Mouse (Mus musculus): ENCODE results near the gene Irf7. TPM values are rescaled to one million over a fixed set of nuclear protein-coding genes. Genes with fewer than 3 reads are reported as not detected.

The Irf7 gene
- total RNA-seq, 1 experiment, result 0.67 TPM

DNA sequence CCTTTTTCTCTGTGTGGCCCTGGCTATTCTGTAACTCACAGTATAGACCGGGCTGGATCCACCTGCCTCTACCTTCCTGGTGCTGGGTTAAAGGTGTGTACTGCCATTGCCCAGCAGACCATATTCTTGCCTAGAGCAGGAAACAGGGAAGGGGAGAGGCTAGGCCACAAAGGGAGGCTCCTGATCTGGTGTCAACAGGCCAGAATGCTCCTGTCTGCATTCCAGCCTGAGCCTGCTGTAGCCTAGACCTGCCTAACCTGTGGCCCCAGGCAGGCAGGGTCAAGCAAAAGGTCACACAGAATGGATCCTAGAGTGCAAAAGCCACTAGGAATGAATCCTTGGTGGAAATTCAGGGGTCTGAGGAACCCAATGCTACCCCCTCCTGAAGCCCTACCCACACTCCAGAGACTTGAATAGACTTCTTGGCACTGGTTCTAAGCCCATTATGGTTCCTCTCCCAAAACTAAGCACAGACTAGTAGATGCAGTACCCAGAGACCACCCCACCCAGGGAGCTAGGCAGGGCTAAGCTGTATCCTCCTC lies 46.7 kb downstream of the Irf7 start:
- no peak overlapping the region for H3K4me3 ChIP-seq (ENCODE audit: insufficient read depth in 1 of 2, low read depth in 1 of 2, low read length in 2 of 2, poor library complexity in 1 of 2, severe bottlenecking in 1 of 2)
- peaks cover 18% of the 10 kb centered on the region for H3K36me3 ChIP-seq (ENCODE audit: control insufficient read depth, insufficient read depth, low read length, poor library complexity, severe bottlenecking)
- no peak for DNase-seq (ENCODE audit: low read depth, low spot score)
- in situ Hi-C loops (cut with MboI; ENCODE audit: low sequenced_read_pairs in 2 of 2, unreplicated experiment in 2 of 2), result no loop called here
- TF ChIP-seq ZNF384 (IDR thresholded peaks at IDR 0.05; ENCODE audit: low read depth, low read length), result no peak
- H3K4me1 ChIP-seq (ENCODE audit: control insufficient read depth in 2 of 2, insufficient read depth in 2 of 2, low read length in 2 of 2, poor library complexity in 1 of 2), result peaks cover 0 to 32% of the 10 kb centered on the region in 2 experiments; a peak in 3 of 4 replicates
- no peaks in the 10 kb centered on the region for H3K9me3 ChIP-seq (ENCODE audit: control insufficient read depth, insufficient read depth, low read depth, low read length)
- no peak overlapping the region for H3K27ac ChIP-seq (ENCODE audit: insufficient read depth, low read depth, low read length, poor library complexity, severe bottlenecking)
- H3K9ac ChIP-seq (ENCODE audit: insufficient read depth, low read depth, low read length, poor library complexity, severe bottlenecking), result no peak overlapping the region

GRCm38 (mm10) chr7:141218557-141219133 lies 47.6 kb downstream of the Irf7 start:
- Histone ChIP-seq H3K27ac (ENCODE audit: insufficient read depth, low read depth, low read length, poor library complexity, severe bottlenecking) (no peak overlapping the region), H3K9ac (ENCODE audit: insufficient read depth, low read depth, low read length, poor library complexity, severe bottlenecking) (no peak overlapping the region), H3K4me3 (ENCODE audit: insufficient read depth in 1 of 2, low read depth in 1 of 2, low read length in 2 of 2, poor library complexity in 1 of 2, severe bottlenecking in 1 of 2) (no peak overlapping the region), H3K36me3 (ENCODE audit: control insufficient read depth, insufficient read depth, low read length, poor library complexity, severe bottlenecking) (peaks cover 18% of the 10 kb centered on the region), H3K9me3 (ENCODE audit: control insufficient read depth, insufficient read depth, low read depth, low read length) (no peaks in the 10 kb centered on the region), H3K4me1 (ENCODE audit: control insufficient read depth in 2 of 2, insufficient read depth in 2 of 2, low read length in 2 of 2, poor library complexity in 1 of 2) (peaks cover 3 to 37% of the 10 kb centered on the region in 2 experiments; a peak in 3 of 4 replicates)
- no peak for DNase-seq (ENCODE audit: low read depth, low spot score)
- TF ChIP-seq MAFK (IDR thresholded peaks at IDR 0.05; ENCODE audit: insufficient read depth, low read depth, low read length), result no peak
- no peak for TF ChIP-seq ZC3H11A (IDR thresholded peaks at IDR 0.05; ENCODE audit: borderline replicate concordance, low read depth, low read length)
- in situ Hi-C loops (cut with MboI; ENCODE audit: low sequenced_read_pairs in 2 of 2, unreplicated experiment in 2 of 2), result no loop called here

DNA sequence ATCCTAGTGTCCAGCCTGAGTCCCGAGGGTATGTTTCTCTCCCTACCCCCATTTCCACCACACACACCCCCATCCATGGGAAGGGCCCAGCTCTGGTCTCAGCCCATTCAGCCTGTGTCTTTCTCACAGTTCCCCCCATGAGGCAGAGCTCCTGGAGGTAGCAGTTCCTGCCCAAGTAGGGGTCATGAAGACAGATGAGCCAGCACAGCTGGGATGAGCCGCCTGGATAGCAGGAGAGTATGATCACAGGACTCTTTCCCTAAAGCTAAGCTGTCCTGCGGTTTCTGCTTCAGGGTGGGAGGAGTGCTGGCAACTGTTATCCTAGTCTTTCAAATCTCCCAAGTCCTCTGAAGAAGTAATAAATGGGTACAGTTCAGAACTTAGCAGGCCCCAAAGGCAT lies 48.1 kb downstream of the Irf7 start:
- no peak overlapping the region for H3K27ac ChIP-seq (ENCODE audit: insufficient read depth, low read depth, low read length, poor library complexity, severe bottlenecking)

GRCm38 (mm10) chr7:141217343-141218013 lies 48.8 kb downstream of the Irf7 start:
- no peak overlapping the region for H3K4me3 ChIP-seq (ENCODE audit: insufficient read depth in 1 of 2, low read depth in 1 of 2, low read length in 2 of 2, poor library complexity in 1 of 2, severe bottlenecking in 1 of 2)
- in situ Hi-C loops (cut with MboI; ENCODE audit: low sequenced_read_pairs in 2 of 2, unreplicated experiment in 2 of 2), result no loop called here
- H3K4me1 ChIP-seq (ENCODE audit: control insufficient read depth in 2 of 2, insufficient read depth in 2 of 2, low read length in 2 of 2, poor library complexity in 1 of 2), result peaks cover 3 to 43% of the 10 kb centered on the region in 2 experiments; a peak in 3 of 4 replicates
- TF ChIP-seq MAFK (IDR thresholded peaks at IDR 0.05; ENCODE audit: insufficient read depth, low read depth, low read length) (no peak), CHD2 (IDR thresholded peaks at IDR 0.05; ENCODE audit: low read depth, low read length) (no peak), HCFC1 (IDR thresholded peaks at IDR 0.05; ENCODE audit: borderline replicate concordance, insufficient read depth, low read length) (no peak), ZNF384 (IDR thresholded peaks at IDR 0.05; ENCODE audit: low read depth, low read length) (no peak), ZC3H11A (IDR thresholded peaks at IDR 0.05; ENCODE audit: borderline replicate concordance, low read depth, low read length) (no peak)
- H3K9me3 ChIP-seq (ENCODE audit: control insufficient read depth, insufficient read depth, low read depth, low read length), result no peaks in the 10 kb centered on the region
- peaks cover 18% of the 10 kb centered on the region for H3K36me3 ChIP-seq (ENCODE audit: control insufficient read depth, insufficient read depth, low read length, poor library complexity, severe bottlenecking)
- H3K27ac ChIP-seq (ENCODE audit: insufficient read depth, low read depth, low read length, poor library complexity, severe bottlenecking), result no peak overlapping the region
- H3K9ac ChIP-seq (ENCODE audit: insufficient read depth, low read depth, low read length, poor library complexity, severe bottlenecking), result no peak overlapping the region
- DNase-seq (ENCODE audit: low read depth, low spot score), result no peak

More for the DNA sequence above, 48.1 kb downstream of the Irf7 start:
- Histone ChIP-seq H3K9me3 (ENCODE audit: control insufficient read depth, insufficient read depth, low read depth, low read length) (no peaks in the 10 kb centered on the region), H3K36me3 (ENCODE audit: control insufficient read depth, insufficient read depth, low read length, poor library complexity, severe bottlenecking) (peaks cover 18% of the 10 kb centered on the region), H3K4me1 (ENCODE audit: control insufficient read depth in 2 of 2, insufficient read depth in 2 of 2, low read length in 2 of 2, poor library complexity in 1 of 2) (peaks cover 3 to 42% of the 10 kb centered on the region in 2 experiments; a peak in 3 of 4 replicates), H3K4me3 (ENCODE audit: insufficient read depth in 1 of 2, low read depth in 1 of 2, low read length in 2 of 2, poor library complexity in 1 of 2, severe bottlenecking in 1 of 2) (no peak overlapping the region), H3K9ac (ENCODE audit: insufficient read depth, low read depth, low read length, poor library complexity, severe bottlenecking) (no peak overlapping the region)
- no peak for DNase-seq (ENCODE audit: low read depth, low spot score)
- in situ Hi-C loops (cut with MboI; ENCODE audit: low sequenced_read_pairs in 2 of 2, unreplicated experiment in 2 of 2), result no loop called here
- no peak for TF ChIP-seq MAFK (IDR thresholded peaks at IDR 0.05; ENCODE audit: insufficient read depth, low read depth, low read length)
- no peak for TF ChIP-seq HCFC1 (IDR thresholded peaks at IDR 0.05; ENCODE audit: borderline replicate concordance, insufficient read depth, low read length)
- TF ChIP-seq ZC3H11A (IDR thresholded peaks at IDR 0.05; ENCODE audit: borderline replicate concordance, low read depth, low read length), result no peak
- no peak for TF ChIP-seq ZNF384 (IDR thresholded peaks at IDR 0.05; ENCODE audit: low read depth, low read length)
- TF ChIP-seq CHD2 (IDR thresholded peaks at IDR 0.05; ENCODE audit: low read depth, low read length), result no peak
